Mouse (Mus musculus) cortical plate, adult 2 months (tissue): Measurements from ENCODE around the gene Mns1. TPM values are rescaled to one million over a fixed set of nuclear protein-coding genes. Genes with fewer than 3 reads are reported as not detected.
A peak's percentile ranks its signal among the peaks of the same experiment; 100 is the strongest.
"Not testable (repeated sequence)": the region's sequence is repeated elsewhere in the genome, so short reads cannot be mapped to it uniquely, and the experiment has no call there.

ENCODE experiments used
- H3K27ac ChIP-seq: fragments of 200-500 bp; 2 replicates; pipeline ENCODE4 v1.5.1; 2012; ENCODE audit warnings: low read length, control low read depth, inconsistent platforms; ENCODE audit not compliant: insufficient read depth
- H3K4me1 ChIP-seq: fragments of 200-500 bp; 2 replicates; pipeline ENCODE4 v1.6.1; 2011; ENCODE audit warnings: low read length; ENCODE audit not compliant: control insufficient read depth, insufficient read depth
- H3K4me3 ChIP-seq: fragments of 200-500 bp; 2 replicates; pipeline ENCODE4 v1.5.1; 2011; ENCODE audit warnings: mild to moderate bottlenecking, low read length, control low read depth; ENCODE audit not compliant: insufficient read depth
- CTCF ChIP-seq: fragments of 200-500 bp; IDR thresholded peaks from 2 replicates; pipeline ENCODE4 v1.5.1; 2011; ENCODE audit warnings: mild to moderate bottlenecking, control low read depth, low read length; ENCODE audit not compliant: insufficient read depth; ENCODE audit errors: extremely low read depth
- POLR2A ChIP-seq: fragments of 200-500 bp; IDR thresholded peaks from 2 replicates; pipeline ENCODE4 v1.6.1; 2011; ENCODE audit warnings: mild to moderate bottlenecking, low read length, control low read depth; ENCODE audit not compliant: insufficient read depth; ENCODE audit errors: extremely low read depth
- polyA plus RNA-seq: library from polyadenylated mRNA; depleted of rRNA; stranded (reverse); fragments of >200 nt; gene quantifications from 2 replicates; pipeline ENCODE4 v1.2.3, GENCODE M21; 2012; rRNA removed

The Mns1 gene
- 1.5 and 2.4 TPM in 2 replicates for polyA plus RNA-seq

DNA sequence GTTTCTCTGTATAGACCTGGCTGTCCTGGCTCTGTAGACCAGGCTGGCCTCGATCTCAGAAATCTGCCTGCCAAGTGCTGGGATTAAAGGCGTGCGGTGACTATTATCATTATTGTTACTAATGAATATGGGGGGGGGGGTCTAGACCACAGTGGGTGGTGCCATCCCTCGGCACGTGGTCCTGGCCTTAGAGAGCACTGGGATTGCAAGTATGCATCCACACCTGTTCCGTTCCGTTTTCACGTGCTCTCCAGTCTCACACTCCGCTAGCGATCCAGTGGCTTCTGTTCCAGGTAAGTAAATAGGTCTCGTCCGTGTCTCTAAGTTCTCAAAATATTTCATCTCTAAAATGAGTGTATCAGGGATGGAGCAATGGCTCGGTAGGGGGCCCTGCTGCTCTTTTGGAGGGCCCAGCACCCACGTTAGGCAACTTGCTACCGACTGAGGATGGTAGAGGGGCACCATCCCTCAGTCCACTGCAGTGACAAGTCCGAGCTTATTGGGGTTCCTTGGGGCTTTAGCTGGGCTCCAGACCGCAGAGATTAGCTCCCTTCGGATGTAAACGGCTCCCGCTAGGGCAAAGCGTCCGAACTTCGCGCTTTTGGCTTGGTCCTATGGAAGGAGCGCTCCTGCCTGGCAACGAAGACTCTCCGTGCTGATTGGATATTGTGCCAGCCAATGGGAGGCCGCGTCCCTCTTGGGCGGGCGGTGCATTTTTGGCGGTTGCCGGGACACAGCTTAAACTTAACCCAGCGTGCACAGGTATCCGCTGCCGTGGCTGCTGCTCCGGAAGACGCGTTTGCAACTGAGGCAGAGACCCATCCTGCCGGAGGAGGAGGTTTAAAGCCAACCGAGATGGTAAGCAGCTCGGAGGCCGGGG, at the start of gene Mns1:
Gene Mns1 (plus strand): TSS at position 190 of the 880 bp plus-strand sequence.
- TF ChIP-seq CTCF (no peak), POLR2A (no peak)
- no peaks in the 10 kb centered on the region for H3K4me1 ChIP-seq
- H3K4me3 ChIP-seq = peak within 1 kb of the TSS; percentile 53
- H3K27ac ChIP-seq = no peak within 1 kb of the TSS

DNA sequence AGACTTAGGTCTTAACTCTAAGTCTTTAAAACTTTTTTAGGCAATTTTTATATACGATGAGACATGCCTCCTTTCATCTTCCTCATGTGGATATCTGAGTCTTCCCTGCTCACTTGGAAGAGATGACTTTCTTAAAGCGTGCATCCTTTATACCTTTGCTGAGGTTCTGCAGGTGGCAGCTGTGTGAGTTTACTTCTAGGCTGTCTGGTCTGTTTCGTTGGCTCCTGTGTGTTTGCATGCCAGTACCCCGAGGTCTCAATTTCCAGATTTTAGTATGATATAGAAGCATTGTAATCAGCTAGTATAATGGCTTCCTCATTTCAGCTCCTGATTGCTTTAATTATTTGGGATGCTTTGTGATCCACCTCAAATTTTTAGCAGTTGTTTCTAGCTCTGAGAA, 48.9 kb upstream of the Mns1 start:
- no peak overlapping the region for H3K27ac ChIP-seq
- TF ChIP-seq POLR2A (no peak), CTCF (no peak)
- H3K4me3 ChIP-seq = no peak overlapping the region
- no peaks in the 10 kb centered on the region for H3K4me1 ChIP-seq

DNA sequence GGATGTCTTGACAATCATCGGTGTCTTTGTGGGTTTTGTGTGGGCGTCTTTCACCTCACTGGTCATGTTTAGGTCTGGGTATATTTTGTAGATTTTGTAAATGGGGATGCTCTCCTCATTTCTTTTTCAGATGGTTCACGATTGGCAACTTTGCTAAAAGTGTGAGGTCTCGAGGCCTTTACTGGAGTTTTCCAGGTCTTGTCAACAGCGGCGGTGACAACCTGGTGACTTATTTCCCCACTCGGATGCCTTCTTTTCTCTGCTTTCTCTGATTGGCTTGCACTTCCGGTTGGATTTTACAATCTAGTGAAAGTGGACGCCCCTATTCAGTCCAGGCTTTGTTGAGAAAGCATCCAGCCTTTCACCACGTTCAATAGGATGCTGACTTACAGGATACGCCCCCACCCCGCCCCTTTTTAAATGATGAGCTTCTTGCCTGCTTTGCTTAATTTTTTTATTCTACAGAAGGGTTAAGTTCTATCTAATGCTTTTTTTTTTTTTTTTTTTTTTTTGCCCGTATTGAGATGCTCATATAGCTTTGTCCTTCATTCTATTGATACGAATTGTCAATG, 48.3 kb upstream of the Mns1 start:
- H3K4me1 ChIP-seq = no peaks in the 10 kb centered on the region
- TF ChIP-seq CTCF (no peak), POLR2A (no peak)
- H3K27ac ChIP-seq = no peak overlapping the region
- no peak overlapping the region for H3K4me3 ChIP-seq

DNA sequence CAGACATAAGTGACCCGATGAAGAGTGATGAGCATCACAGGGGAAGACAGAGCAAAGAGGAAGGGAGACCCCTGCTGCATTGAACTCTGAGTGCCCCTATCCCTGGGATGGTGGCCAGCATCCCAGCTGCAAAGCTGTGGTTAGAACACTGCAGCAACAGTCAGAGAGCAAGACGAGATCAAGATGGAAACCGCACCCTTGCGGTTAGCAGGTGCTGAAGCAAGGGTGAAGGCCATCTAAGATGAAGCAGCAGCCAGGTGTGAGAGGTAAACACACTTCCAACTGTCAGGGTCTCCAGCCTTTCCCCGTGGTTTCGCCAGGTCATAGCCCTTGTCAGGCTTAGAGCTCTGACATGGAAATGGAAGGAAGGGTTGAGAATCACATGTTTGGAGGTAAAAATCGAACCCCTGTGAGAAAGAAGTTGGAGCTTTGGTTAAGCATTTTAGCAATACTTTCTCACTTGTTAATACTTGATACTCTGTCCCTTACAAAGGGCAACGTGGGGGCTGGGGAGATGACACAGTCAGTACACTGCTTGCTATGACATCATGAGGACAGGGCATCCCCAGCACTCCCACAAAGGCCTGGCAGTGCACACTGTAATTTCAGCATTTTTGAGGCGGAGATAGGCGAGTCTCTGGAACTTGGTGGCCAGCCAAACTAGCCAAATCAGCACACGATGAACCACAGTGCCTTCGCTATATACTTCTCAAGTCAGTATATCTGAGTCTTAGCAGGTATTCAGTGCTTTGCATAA, 47.3 kb upstream of the Mns1 start:
- Histone ChIP-seq H3K4me3 (no peak overlapping the region), H3K27ac (no peak overlapping the region), H3K4me1 (no peaks in the 10 kb centered on the region)
- no peak for TF ChIP-seq POLR2A
- TF ChIP-seq CTCF = no peak

DNA sequence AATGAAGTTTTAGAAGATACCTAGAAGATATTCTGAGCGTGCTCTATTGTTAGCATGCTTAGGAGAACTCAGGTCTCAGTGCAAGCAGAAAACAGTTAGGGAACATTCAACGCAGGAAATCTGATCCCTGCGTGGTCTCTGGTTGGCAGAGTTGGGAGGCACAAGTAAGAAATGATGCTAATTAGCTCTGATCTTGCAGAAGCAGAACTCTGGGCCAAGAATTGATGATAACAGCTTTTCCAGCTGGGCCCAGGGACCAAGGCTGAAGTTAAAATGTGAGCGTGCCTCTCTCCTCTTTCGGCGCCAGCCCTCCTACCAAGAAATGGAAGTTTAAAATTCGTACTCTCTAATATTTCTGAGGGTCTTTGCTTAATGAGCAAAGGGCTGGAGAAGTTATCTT, 45.1 kb upstream of the Mns1 start:
- no peak overlapping the region for H3K4me3 ChIP-seq
- no peaks in the 10 kb centered on the region for H3K4me1 ChIP-seq
- TF ChIP-seq CTCF (no peak), POLR2A (no peak)
- H3K27ac ChIP-seq = no peak overlapping the region

DNA sequence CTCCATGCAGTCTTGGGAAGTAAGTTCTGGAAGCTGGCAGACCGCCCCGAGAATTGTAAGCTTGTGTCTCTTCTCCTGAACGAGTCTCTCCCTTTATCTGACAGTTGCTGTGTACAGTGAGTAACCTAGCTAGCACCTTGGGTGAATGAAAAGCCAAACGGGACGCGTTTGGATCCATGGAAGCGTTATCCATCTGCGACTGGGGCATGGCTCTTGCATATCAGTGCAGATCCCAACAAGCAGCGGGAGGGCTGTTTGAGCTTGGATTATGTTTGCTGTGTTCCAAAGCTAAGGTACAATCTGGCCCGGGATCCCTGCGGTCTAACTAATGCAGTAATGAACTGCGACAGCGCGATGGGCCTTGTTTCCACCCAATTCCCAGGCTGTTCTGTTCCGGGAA, 44.6 kb upstream of the Mns1 start:
- H3K27ac ChIP-seq = no peak overlapping the region
- H3K4me1 ChIP-seq = no peaks in the 10 kb centered on the region
- H3K4me3 ChIP-seq = no peak overlapping the region
- TF ChIP-seq POLR2A (no peak), CTCF (no peak)

DNA sequence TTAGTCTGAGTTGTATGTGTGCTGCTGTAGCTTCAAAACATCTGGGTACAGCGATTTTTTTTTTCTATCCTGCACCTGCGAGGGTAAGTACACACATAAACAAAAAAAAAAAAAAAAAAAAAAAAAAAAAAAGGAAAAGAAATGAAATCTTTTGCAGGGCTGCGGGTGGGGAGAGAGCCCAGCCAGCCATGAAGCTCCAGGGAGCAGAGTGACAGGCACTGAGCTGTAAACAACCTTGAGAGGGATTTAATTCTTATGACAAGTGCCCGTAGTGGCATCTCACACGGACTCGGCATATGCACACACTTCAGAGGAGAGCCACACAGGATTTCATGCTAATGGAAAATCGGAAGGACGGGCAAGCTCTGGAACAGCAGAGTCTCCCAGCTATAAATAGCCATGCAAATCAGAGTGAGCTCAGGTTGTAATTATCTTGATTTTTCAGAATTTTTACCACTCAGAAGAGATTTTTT, 43.9 kb upstream of the Mns1 start:
- Histone ChIP-seq H3K27ac (no peak overlapping the region), H3K4me3 (no peak overlapping the region), H3K4me1 (no peaks in the 10 kb centered on the region)
- TF ChIP-seq POLR2A (no peak), CTCF (no peak)

DNA sequence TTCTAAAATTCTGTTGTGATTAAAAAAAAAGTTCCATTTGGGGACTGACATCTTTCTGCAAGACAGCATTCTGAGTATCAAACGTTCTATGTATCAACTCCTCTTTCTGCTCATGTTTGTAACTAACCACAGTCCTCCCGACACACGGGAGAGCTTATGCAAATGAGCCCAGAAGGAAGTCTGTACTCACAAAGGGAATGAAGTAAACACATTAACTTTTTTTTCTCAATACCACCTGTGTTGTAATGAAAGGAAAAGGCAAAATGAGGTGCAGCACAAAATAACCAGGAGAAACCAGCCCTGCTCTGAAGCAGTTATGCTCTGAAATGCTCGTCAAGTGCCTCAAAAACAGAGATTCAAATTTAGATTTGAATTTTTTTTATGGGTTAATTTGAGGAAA, 37.7 kb upstream of the Mns1 start:
- no peak overlapping the region for H3K4me3 ChIP-seq
- no peaks in the 10 kb centered on the region for H3K4me1 ChIP-seq
- no peak for TF ChIP-seq CTCF
- TF ChIP-seq POLR2A = no peak
- H3K27ac ChIP-seq = no peak overlapping the region

DNA sequence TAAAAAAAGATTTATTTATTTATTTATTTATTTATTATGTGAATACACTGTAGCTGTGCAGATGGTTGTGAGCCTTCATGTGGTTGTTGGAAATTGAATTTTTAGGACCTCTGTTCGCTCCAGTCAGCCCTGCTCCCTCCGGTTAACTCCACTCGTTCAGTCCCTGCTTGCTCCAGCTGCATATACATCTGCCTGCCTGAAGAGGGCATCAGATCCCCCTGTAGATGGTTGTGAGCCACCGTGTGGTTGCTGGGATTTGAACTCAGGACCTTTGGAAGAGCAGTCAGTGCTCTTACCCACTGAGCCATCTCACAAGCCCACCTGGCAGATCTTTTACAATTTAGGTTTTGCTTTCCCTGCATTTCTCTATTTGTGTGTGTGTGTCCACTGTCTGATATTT, 36.0 kb upstream of the Mns1 start:
- H3K27ac ChIP-seq, H3K4me3 ChIP-seq, H3K4me1 ChIP-seq: not testable (repeated sequence)
